Mouse (Mus musculus) heart, embryonic 12.5 days (tissue): ENCODE results near the gene Ryk. TPM values are rescaled to one million over a fixed set of nuclear protein-coding genes. Genes with fewer than 3 reads are reported as not detected.

Experiments used
- ATAC-seq: fragments of 200-750 bp; cut with Nextera tagmentation; 2 replicates; pipeline ENCODE4 v1.8.0; 2017; ENCODE audit warnings: moderate TSS enrichment, moderate library complexity; ENCODE audit not compliant: insufficient number of reproducible peaks, low FRiP score
- H3K27ac ChIP-seq: fragments of 300-500 bp; sonication (generic); 2 replicates; pipeline ENCODE4 v1.5.1; 2016; ENCODE audit warnings: mild to moderate bottlenecking, moderate library complexity; ENCODE audit not compliant: poor library complexity, severe bottlenecking
- H3K27me3 ChIP-seq: fragments of 300-500 bp; sonication (generic); replicated peaks from 2 replicates; pipeline ENCODE4 v1.6.1; 2016; ENCODE audit warnings: mild to moderate bottlenecking, moderate library complexity
- H3K36me3 ChIP-seq: fragments of 300-500 bp; sonication (generic); 2 replicates; pipeline ENCODE4 v1.6.1; 2016; ENCODE audit warnings: mild to moderate bottlenecking, moderate library complexity
- H3K4me1 ChIP-seq: fragments of 300-500 bp; sonication (generic); replicated peaks from 2 replicates; pipeline ENCODE4 v1.6.1; 2016; ENCODE audit warnings: mild to moderate bottlenecking
- H3K4me2 ChIP-seq: fragments of 300-500 bp; sonication (generic); 2 replicates; pipeline ENCODE4 v1.6.1; 2016; ENCODE audit warnings: mild to moderate bottlenecking, moderate library complexity
- H3K4me3 ChIP-seq: fragments of 300-500 bp; sonication (generic); 2 replicates; pipeline ENCODE4 v1.5.1; 2016; ENCODE audit warnings: mild to moderate bottlenecking
- H3K9ac ChIP-seq: fragments of 300-500 bp; sonication (generic); 2 replicates; pipeline ENCODE4 v1.6.1; 2016; ENCODE audit warnings: mild to moderate bottlenecking, moderate library complexity
- H3K9me3 ChIP-seq: fragments of 300-500 bp; sonication (generic); replicated peaks from 2 replicates; pipeline ENCODE4 v1.6.1; 2016; ENCODE audit warnings: mild to moderate bottlenecking, moderate library complexity
- WGBS: fragments of 180-500 bp; shearing (Covaris S2); methylation state at CpG from one replicate; pipeline ENCODE4 v1.1.7; 2016; 5-methylcytosine and 5-hydroxymethylcytosine counted together
- polyA plus RNA-seq: library from polyadenylated mRNA; unstranded; fragments of >200 nt; fragmentation: Nextera tagmentation; extraction: Ambion mirVana; gene quantifications from 2 replicates; pipeline ENCODE4 v1.2.1, GENCODE M21; 2016

Gene Ryk
- polyA plus RNA-seq, 1 experiment from 2014 or later, result 14.5 TPM

- WGBS, result 54% methylated on average over 11 of the region's 11 CpGs
- no peaks in the 10 kb centered on the region for H3K9me3 ChIP-seq
- no peaks in the 10 kb centered on the region for H3K36me3 ChIP-seq
Observed at GRCm38 (mm10) chr9:102923836-102924235, 89.1 kb downstream of the Ryk start.

GRCm38 (mm10) chr9:102924627-102925316, 90.1 kb downstream of the Ryk start:
- H3K36me3 ChIP-seq, result no peaks in the 10 kb centered on the region
- peak; percentile 68 for ATAC-seq
- no peaks in the 10 kb centered on the region for H3K27me3 ChIP-seq
- no peak overlapping the region for H3K4me3 ChIP-seq
- WGBS, result 36% methylated on average over 15 of the region's 15 CpGs
- no peak overlapping the region for H3K9ac ChIP-seq
- H3K4me2 ChIP-seq, result peak overlapping the region; percentile 20
- peaks cover 16% of the 10 kb centered on the region for H3K4me1 ChIP-seq
- no peak overlapping the region for H3K27ac ChIP-seq
- H3K9me3 ChIP-seq, result no peaks in the 10 kb centered on the region

More at GRCm38 (mm10) chr9:102923836-102924235, 89.1 kb downstream of the Ryk start:
- Histone ChIP-seq H3K4me3 (no peak overlapping the region), H3K27ac (no peak overlapping the region), H3K4me2 (no peak overlapping the region), H3K27me3 (no peaks in the 10 kb centered on the region), H3K4me1 (peaks cover 16% of the 10 kb centered on the region), H3K9ac (no peak overlapping the region)
- ATAC-seq, result no peak

DNA sequence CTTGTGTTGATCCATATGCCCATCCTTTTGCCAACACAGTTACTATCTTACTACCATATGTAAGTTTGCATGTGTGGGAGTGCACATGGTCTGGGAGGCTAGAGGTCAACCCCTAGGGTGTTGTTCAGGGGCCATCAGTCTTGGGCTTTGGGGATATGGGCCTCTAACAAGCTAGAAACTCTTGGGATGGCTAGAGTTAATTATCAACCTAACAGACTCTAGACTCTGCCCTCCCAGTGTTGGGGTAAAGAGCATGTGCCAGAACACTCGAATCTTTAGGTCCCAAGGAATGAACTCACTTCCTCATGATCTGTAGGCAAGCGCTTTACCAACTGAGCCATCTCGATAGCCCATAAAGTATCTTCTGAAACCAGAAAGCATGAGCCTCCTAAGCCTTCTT, 91.4 kb downstream of the Ryk start:
- H3K9ac ChIP-seq, result no peak overlapping the region
- no peaks in the 10 kb centered on the region for H3K36me3 ChIP-seq
- H3K9me3 ChIP-seq, result no peaks in the 10 kb centered on the region
- H3K27me3 ChIP-seq, result no peaks in the 10 kb centered on the region
- no peak overlapping the region for H3K4me3 ChIP-seq
- no peak for ATAC-seq
- H3K4me1 ChIP-seq, result peaks cover 16% of the 10 kb centered on the region
- no peak overlapping the region for H3K4me2 ChIP-seq
- no peak overlapping the region for H3K27ac ChIP-seq
- WGBS, result 87% methylated on average over 3 of the region's 3 CpGs

DNA sequence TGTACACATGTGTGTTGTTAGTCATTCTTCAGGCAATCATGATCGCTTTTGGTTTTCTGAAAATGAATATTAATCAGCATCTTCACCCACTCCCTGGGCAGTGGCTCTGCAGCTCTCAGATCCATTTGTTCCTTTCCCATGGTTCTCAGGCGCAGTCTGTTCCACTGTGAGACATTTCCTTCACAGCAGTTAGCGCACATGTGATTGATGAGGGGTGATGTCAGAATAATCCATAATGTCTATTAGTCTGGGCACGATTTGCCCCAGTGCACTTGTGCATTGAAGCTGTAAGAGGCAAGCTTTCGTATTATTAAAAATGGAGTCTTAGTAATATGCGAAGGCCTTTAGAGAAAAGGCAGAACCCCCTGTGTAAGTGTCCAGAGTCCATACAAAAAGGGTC, 95.1 kb downstream of the Ryk start:
- Histone ChIP-seq H3K27me3 (no peaks in the 10 kb centered on the region), H3K9me3 (no peaks in the 10 kb centered on the region), H3K27ac (no peak overlapping the region), H3K36me3 (no peaks in the 10 kb centered on the region), H3K4me2 (no peak overlapping the region), H3K4me1 (peaks cover 13% of the 10 kb centered on the region), H3K4me3 (no peak overlapping the region), H3K9ac (no peak overlapping the region)
- ATAC-seq, result no peak
- WGBS, result 83% methylated on average over 6 of the region's 6 CpGs

- Histone ChIP-seq H3K9me3 (no peaks in the 10 kb centered on the region), H3K4me2 (peak overlapping the region; percentile 64), H3K4me1 (peaks cover 7% of the 10 kb centered on the region), H3K27ac (no peak overlapping the region), H3K36me3 (no peaks in the 10 kb centered on the region), H3K9ac (0 out of 2 replicates have a peak overlapping the region, but pooled peaks have one; percentile 23), H3K4me3 (peak overlapping the region; percentile 26), H3K27me3 (no peaks in the 10 kb centered on the region)
- WGBS, result 28% methylated on average over 20 of the region's 20 CpGs
- ATAC-seq, result peak; percentile 53; the same call in 1 of the 2 replicates
Observed at GRCm38 (mm10) chr9:102933925-102934721, 99.4 kb downstream of the Ryk start.

DNA sequence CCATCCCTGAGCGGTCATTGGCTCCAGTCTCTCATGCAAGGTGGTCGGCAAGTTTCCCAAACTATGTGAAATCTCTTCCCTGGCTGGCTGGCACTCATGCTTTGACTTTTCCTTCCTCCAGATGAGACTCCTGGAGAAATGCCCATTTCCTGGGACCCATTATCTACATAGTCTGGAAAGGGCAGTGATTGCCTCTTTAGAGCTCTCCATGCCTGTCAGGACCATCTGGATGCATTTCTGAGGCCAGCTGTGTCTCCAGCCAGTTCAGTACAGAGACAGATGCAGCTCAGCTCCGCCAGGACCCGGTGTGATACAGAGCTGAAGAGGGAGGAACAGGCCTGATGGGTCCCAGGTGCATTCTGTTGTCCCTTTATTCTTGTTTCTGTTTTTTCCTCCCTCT, 107.5 kb downstream of the Ryk start:
- Histone ChIP-seq H3K9ac (no peak overlapping the region), H3K27me3 (no peaks in the 10 kb centered on the region), H3K4me3 (no peak overlapping the region), H3K4me1 (no peaks in the 10 kb centered on the region), H3K9me3 (no peaks in the 10 kb centered on the region), H3K27ac (no peak overlapping the region), H3K4me2 (no peak overlapping the region), H3K36me3 (no peaks in the 10 kb centered on the region)
- 78% methylated on average over 4 of the region's 4 CpGs for WGBS
- ATAC-seq, result no peak

DNA sequence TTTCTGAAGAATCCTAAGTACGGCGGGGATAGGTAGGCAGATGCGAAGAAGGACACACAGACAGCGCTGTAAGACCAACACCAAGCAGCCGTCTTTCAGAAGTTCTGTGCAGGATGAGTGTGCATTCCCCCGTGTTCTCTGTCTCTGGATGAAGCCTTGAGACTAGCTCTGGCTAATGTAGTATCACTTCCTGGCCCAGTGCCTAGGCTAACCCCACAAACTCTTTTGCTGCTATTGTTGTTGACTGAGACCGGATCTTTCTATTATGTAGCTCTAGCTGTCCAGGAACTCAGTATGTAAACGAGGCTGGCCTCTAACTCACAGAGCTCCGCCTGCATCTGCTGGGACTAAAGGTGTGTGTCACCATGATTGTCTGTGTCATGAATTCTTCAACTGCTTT, 110.2 kb downstream of the Ryk start:
- Histone ChIP-seq H3K9ac (no peak overlapping the region), H3K36me3 (no peaks in the 10 kb centered on the region), H3K4me1 (no peaks in the 10 kb centered on the region), H3K4me3 (no peak overlapping the region), H3K9me3 (no peaks in the 10 kb centered on the region), H3K27ac (no peak overlapping the region), H3K4me2 (no peak overlapping the region), H3K27me3 (no peaks in the 10 kb centered on the region)
- ATAC-seq, result no peak
- WGBS, result 85% methylated on average over 9 of the region's 9 CpGs

- no peak overlapping the region for H3K27ac ChIP-seq
- no peak for ATAC-seq
- no peaks in the 10 kb centered on the region for H3K36me3 ChIP-seq
- no peak overlapping the region for H3K9ac ChIP-seq
- H3K4me3 ChIP-seq, result no peak overlapping the region
- WGBS, result 66% methylated on average over 12 of the region's 12 CpGs
- H3K4me1 ChIP-seq, result no peaks in the 10 kb centered on the region
- H3K4me2 ChIP-seq, result no peak overlapping the region
- H3K9me3 ChIP-seq, result no peaks in the 10 kb centered on the region
- no peaks in the 10 kb centered on the region for H3K27me3 ChIP-seq
Observed at GRCm38 (mm10) chr9:102946469-102947015, 111.8 kb downstream of the Ryk start.

DNA sequence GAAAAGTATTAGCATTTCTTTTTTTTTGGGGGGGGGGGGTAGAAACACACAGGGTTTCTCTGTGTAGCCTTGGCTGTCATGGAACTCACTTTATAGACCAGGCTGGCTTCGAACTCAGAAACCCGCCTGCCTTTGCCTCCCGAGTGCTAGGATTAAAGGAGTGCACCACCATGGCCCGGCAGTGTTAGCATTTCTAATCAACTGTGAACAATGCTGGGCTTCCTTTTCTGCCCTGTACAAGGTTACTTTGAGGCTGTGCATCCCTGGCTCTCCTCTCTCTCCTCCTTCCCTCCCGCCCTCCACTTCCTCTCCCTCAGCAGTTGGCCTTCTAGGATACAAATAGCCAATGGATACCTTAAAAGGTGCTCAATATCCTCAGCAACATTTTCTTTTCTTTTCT, 114.0 kb downstream of the Ryk start:
- Histone ChIP-seq H3K4me3 (no peak overlapping the region), H3K9me3 (no peaks in the 10 kb centered on the region), H3K27ac (no peak overlapping the region), H3K9ac (no peak overlapping the region), H3K4me1 (no peaks in the 10 kb centered on the region), H3K4me2 (no peak overlapping the region), H3K27me3 (no peaks in the 10 kb centered on the region), H3K36me3 (no peaks in the 10 kb centered on the region)
- 77% methylated on average over 5 of the region's 5 CpGs for WGBS
- ATAC-seq, result no peak

DNA sequence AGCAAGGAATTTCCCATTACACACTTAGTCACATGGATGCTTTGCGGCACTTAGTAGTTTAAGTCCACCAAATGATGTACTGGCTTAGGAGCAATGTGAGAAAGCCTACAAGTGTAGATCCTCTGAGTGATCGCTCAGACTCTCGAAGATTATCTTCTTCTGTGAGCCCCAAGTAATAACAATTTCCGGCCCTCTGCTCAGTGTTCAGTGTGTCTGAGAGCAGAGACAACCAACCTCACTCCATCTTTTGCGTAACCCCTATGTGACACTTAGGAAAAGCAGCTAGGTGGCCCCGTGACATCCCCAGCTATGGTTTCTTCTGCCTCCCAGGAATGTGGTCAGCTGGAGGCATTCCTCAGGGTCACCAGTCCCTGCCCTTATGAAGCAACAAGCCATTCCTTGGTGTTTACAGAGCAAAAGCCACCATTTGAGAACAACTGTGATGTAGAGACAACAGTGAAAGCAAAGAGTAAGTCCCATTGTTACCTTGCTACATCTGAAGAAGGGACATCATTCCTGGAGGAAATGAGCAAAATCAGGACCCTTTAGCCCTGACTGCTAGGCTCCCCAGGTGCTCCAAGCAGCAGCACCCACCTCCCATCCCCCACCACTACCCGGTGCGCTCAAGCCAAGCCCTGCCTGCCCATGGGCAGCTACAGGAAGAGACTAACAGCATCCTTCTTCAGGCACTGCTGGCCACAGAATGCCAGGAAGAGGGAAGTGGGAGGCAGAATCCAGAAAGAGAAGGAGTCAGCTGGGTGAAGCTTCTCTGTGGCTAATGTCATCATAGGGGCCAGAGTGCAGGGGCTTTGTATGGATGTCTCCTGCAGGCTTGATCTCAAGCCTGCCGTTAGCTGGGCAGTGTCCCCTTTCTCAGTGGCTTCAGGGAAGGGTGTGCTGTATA, 116.6 kb downstream of the Ryk start:
- H3K27ac ChIP-seq, result no peak overlapping the region
- no peaks in the 10 kb centered on the region for H3K27me3 ChIP-seq
- H3K36me3 ChIP-seq, result no peaks in the 10 kb centered on the region
- H3K4me1 ChIP-seq, result no peaks in the 10 kb centered on the region
- no peak for ATAC-seq
- no peak overlapping the region for H3K9ac ChIP-seq
- 79% methylated on average over 9 of the region's 9 CpGs for WGBS
- H3K9me3 ChIP-seq, result 0 out of 2 replicates have a peak, but pooled peaks cover 3% of the 10 kb centered on the region
- H3K4me3 ChIP-seq, result no peak overlapping the region
- H3K4me2 ChIP-seq, result no peak overlapping the region
